Mouse (Mus musculus) lung, postnatal 0 days (tissue): Measurements from ENCODE around the gene Trpv1.

Experiments
- CTCF ChIP-seq: IDR thresholded peaks from 2 replicates; pipeline ENCODE4 v1.5.1; 2016; ENCODE audit warnings: antibody characterized with exemption, mild to moderate bottlenecking
- EP300 ChIP-seq: IDR thresholded peaks from 2 replicates; pipeline ENCODE4 v1.6.1; 2016; ENCODE audit warnings: antibody characterized with exemption, mild to moderate bottlenecking, control low read depth

GRCm38 (mm10) chr11:73187231-73187630, 46.9 kb upstream of the Trpv1 start:
- no peak for TF ChIP-seq CTCF
- no peak for TF ChIP-seq EP300
